Mouse (Mus musculus) skeletal muscle tissue, adult 2 months (tissue): ENCODE results near the gene Sox4.

ENCODE experiments used
- DNase-seq: peaks from one replicate; pipeline ENCODE4 v3.0.0-alpha.2; 2012; ENCODE audit warnings: low read depth, low spot score

The Sox4 gene

DNA sequence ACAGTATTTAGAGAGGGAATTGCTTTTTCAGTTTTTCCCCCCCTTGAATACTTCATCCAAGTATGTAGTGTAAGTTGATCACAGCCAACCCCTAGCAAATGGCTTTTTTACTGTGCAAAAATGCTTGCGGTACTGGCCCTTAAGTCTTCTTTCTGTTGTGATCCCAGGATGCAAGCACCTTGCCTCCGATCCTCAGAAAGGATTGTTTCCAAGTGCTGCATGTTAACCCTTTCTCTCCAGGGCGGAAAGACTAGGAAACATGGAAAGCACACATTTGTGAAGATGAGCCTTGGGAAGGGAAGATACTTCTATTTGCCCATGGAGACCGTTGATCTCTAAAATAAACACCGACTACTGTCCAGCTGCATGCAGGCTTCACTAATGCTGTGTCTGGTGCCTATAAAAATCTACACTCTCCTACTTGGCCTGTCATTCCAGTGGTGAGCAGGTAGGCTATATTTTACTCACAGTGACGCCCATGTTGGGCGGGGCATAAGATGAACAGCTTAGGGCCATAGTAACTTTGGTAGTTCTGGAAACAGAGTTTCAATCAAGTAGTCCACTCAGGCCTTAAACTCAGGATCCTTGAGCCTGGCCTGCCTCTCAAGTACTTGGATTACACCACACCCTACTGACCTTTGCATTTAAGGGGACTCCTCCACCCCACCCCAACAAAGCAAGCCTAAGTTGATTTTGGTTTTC lies 5.6 kb downstream of the Sox4 start:
- no peak for DNase-seq

- DNase-seq, result no peak
Measured at GRCm38 (mm10) chr13:28946565-28947135, 6.9 kb downstream of the Sox4 start.

DNA sequence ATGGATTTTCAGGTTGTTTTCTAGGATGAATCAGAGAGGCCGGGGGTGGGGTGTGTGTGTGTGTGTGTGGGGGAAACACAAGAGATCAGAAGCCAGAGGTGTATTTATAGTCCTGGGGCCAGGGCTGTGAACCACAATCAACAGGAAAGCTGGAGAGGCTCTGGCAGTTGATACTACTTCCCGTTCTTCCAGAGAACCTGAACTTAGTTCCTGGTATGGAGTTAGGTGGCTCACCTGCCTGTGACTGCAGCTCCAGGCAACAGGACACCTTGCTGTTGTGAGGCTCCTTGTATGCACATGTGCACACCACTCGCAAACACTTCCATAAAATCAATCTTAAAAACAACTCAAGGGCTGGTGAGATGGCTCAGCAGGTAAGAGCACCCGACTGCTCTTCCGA lies 7.8 kb downstream of the Sox4 start:
- no peak for DNase-seq

GRCm38 (mm10) chr13:28942926-28943325 lies 10.6 kb downstream of the Sox4 start:
- no peak for DNase-seq

DNA sequence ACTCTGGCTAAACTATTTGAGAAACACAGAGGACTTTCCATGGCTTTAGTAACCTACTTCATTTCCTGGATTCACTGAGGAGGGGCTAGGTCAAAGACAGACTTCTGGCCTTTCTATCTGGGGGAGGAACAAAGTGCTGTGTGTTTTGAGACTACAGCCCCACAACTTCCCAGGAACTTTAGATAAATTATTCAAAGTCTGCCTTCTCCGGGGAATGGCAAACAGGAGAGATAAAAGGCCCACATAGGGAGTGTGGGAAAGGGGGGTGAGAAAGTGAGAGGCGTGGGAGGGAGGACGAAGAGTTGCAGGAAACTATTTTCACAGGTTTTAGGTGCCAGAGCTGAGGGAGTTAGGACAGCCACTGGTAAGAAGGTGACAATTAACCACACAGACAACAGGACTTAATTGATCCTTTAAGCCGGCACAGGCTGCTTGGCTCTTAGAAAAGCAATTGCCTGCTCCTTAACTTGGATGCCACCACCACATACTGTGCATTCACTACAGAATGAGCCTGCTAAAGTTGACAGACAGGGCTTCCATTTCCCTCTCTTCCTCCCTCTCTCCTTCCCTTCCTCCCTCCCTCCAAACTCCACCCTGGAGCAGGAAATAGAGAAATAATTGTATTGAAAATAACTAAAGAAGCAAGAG lies 11.4 kb downstream of the Sox4 start:
- no peak for DNase-seq

GRCm38 (mm10) chr13:28933375-28933774 lies 20.1 kb downstream of the Sox4 start:
- DNase-seq, result peak; percentile 73

GRCm38 (mm10) chr13:28931776-28932175 lies 21.7 kb downstream of the Sox4 start:
- DNase-seq, result no peak

DNA sequence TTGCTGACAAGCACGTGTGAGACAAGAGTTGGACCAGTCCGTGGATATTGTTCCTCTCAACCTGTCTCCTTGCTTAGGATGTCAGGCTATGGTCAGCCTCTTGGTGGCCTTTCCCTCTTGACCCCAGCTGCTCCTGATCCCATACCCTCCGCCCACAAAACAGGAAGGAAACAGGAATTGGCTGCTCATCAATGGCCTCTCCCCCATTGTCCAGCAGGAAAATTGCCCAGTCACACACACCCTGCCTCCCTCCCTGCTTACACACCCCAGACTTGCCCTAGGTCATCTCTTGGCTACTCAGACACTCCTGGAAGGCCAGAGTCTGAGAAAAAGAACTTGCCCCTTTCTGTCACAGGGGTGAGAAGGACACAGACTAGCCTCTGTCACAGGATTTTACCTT lies 22.2 kb downstream of the Sox4 start:
- DNase-seq, result peak; percentile 29

DNA sequence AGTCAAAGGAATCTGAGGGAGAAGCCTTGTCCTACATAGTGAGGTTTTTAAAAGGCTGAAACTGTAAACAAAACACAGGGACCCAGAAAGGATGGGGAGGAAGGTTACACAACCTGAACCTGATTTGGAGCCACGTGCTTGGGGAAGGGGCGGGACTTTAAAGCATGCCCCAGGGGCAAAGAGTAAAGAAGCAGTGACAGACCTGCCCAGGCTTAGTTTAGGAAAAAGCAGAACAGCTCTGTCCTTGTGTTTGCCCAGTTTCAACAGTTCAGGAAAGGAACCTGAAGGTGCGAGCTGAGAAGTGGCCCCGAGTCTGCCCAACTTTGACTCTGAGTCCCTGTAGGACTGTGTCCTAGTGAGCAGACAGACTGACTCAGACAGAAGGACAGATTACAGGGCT lies 23.1 kb downstream of the Sox4 start:
- DNase-seq, result no peak

GRCm38 (mm10) chr13:28929936-28930335 lies 23.6 kb downstream of the Sox4 start:
- DNase-seq, result no peak

- DNase-seq, result no peak
Measured at GRCm38 (mm10) chr13:28923136-28923535, 30.4 kb downstream of the Sox4 start.

- no peak for DNase-seq
Measured at GRCm38 (mm10) chr13:28917379-28918250, 35.9 kb downstream of the Sox4 start.

DNA sequence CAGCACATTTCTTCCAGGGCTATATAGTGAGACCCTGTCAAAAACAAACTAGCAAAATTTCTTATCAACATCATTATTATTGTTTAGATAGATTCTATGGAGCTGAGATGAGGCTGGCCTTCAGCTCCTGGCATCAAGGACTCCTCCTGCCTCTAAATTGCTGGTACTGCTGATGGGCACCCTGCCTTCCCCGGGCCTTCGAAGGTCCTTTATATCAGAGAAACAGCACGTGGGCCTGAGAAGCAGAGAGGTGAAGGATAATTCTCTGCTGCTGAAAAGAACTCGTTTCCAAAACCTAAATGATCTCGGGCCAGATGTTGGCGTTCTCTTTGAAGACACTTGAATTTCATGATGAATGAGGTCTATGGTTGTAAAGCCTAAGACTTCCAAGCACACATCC lies 39.9 kb downstream of the Sox4 start:
- no peak for DNase-seq

DNA sequence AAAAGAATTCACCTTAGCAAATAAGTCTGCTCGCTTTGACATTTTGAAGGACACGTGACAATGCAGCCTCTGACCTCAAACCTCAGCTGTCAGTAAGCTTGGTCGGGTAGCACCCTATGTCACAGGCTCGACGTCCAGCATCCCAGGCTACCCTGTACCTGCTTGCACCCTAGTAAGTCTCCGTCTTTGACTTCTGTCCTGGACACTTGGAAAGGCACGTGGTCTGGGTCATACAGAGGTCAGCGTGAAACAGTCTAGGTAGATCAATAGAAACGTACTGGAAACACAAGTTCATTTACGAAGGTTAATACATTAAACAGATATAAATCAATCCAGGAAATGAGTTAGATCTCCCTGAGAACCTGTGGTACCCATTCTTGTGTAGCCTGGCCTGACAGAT lies 46.5 kb downstream of the Sox4 start:
- DNase-seq, result no peak
